Mouse (Mus musculus): Measurements from ENCODE around the gene Syk. TPM values are rescaled to one million over a fixed set of nuclear protein-coding genes. Genes with fewer than 3 reads are reported as not detected.
A peak's percentile ranks its signal among the peaks of the same experiment; 100 is the strongest.

Gene Syk
- total RNA-seq (2022) = 10 to 100 TPM; 16.1 to 18.7 (median 17.6) TPM

GRCm38 (mm10) chr13:52582878-52583661 is at the start of gene Syk:
Gene Syk (plus strand): TSS chr13:52583173.
- DNase-seq (ENCODE audit: low spot score) = peak; percentile 67

GRCm38 (mm10) chr13:52533644-52534043 is 49.3 kb upstream of the Syk start:
- DNase-seq (ENCODE audit: low spot score) = no peak

GRCm38 (mm10) chr13:52535542-52535941 is 47.4 kb upstream of the Syk start:
- DNase-seq (ENCODE audit: low spot score) = peak; percentile 24

GRCm38 (mm10) chr13:52537754-52538587 is 45.0 kb upstream of the Syk start:
- DNase-seq (ENCODE audit: low spot score) = no peak

GRCm38 (mm10) chr13:52538588-52539116 is 44.3 kb upstream of the Syk start:
- DNase-seq (ENCODE audit: low spot score) = no peak

GRCm38 (mm10) chr13:52539461-52539860 is 43.5 kb upstream of the Syk start:
- DNase-seq (ENCODE audit: low spot score) = no peak

GRCm38 (mm10) chr13:52541385-52542035 is 41.5 kb upstream of the Syk start:
- DNase-seq (ENCODE audit: low spot score) = no peak

- no peak for DNase-seq (ENCODE audit: low spot score)
Measured at GRCm38 (mm10) chr13:52542036-52542526, 40.9 kb upstream of the Syk start.

GRCm38 (mm10) chr13:52542636-52543035 is 40.3 kb upstream of the Syk start:
- DNase-seq (ENCODE audit: low spot score) = no peak

- DNase-seq (ENCODE audit: low spot score) = no peak
Measured at GRCm38 (mm10) chr13:52546288-52546687, 36.7 kb upstream of the Syk start.

GRCm38 (mm10) chr13:52550690-52551193 is 32.2 kb upstream of the Syk start:
- DNase-seq (ENCODE audit: low spot score) = no peak

- DNase-seq (ENCODE audit: low spot score) = no peak
Measured at GRCm38 (mm10) chr13:52551275-52551674, 31.7 kb upstream of the Syk start.

- DNase-seq (ENCODE audit: low spot score) = no peak
Measured at GRCm38 (mm10) chr13:52552822-52553477, 30.0 kb upstream of the Syk start.

- no peak for DNase-seq (ENCODE audit: low spot score)
Measured at GRCm38 (mm10) chr13:52554722-52555121, 28.3 kb upstream of the Syk start.

- DNase-seq (ENCODE audit: low spot score) = no peak
Measured at GRCm38 (mm10) chr13:52557421-52557820, 25.6 kb upstream of the Syk start.

- DNase-seq (ENCODE audit: low spot score) = no peak
Measured at GRCm38 (mm10) chr13:52561367-52562165, 21.4 kb upstream of the Syk start.

GRCm38 (mm10) chr13:52562166-52562571 is 20.8 kb upstream of the Syk start:
- DNase-seq (ENCODE audit: low spot score) = no peak

GRCm38 (mm10) chr13:52565103-52565739 is 17.8 kb upstream of the Syk start:
- DNase-seq (ENCODE audit: low spot score) = no peak

GRCm38 (mm10) chr13:52566188-52566760 is 16.7 kb upstream of the Syk start:
- DNase-seq (ENCODE audit: low spot score) = no peak
